Mouse (Mus musculus): ENCODE data around the gene Islr.

- no peak for TF ChIP-seq CTCF (conservative IDR thresholded peaks at IDR 0.05; ENCODE audit: low read length)
- TF ChIP-seq POU5F1 (IDR thresholded peaks at IDR 0.05; ENCODE audit: borderline replicate concordance, low read length): no peak
Measured at GRCm38 (mm10) chr9:58163146-58163545, 41.0 kb downstream of the Islr start.
